Mouse (Mus musculus) midbrain, embryonic 15.5 days (tissue): ENCODE results near the gene Foxi2. TPM values are rescaled to one million over a fixed set of nuclear protein-coding genes. Genes with fewer than 3 reads are reported as not detected.

ENCODE experiments used
- ATAC-seq: fragments of 200-750 bp; cut with Nextera tagmentation; replicated peaks from 2 replicates; pipeline ENCODE4 v1.8.0; 2017; ENCODE audit warnings: moderate TSS enrichment
- H3K27ac ChIP-seq: fragments of 300-500 bp; sonication (generic); 2 replicates; pipeline ENCODE4 v1.5.1; 2015; ENCODE audit warnings: mild to moderate bottlenecking, inconsistent platforms
- H3K27me3 ChIP-seq: fragments of 300-500 bp; sonication (generic); replicated peaks from 2 replicates; pipeline ENCODE4 v1.6.1; 2015; ENCODE audit warnings: inconsistent platforms
- H3K36me3 ChIP-seq: fragments of 300-500 bp; sonication (generic); replicated peaks from 2 replicates; pipeline ENCODE4 v1.6.1; 2015; ENCODE audit warnings: inconsistent platforms
- H3K4me1 ChIP-seq: fragments of 300-500 bp; sonication (generic); 2 replicates; pipeline ENCODE4 v1.6.1; 2015; ENCODE audit warnings: inconsistent platforms
- H3K4me2 ChIP-seq: fragments of 300-500 bp; sonication (generic); 2 replicates; pipeline ENCODE4 v1.6.1; 2015; ENCODE audit warnings: inconsistent platforms, mild to moderate bottlenecking, moderate library complexity
- H3K4me3 ChIP-seq: fragments of 300-500 bp; sonication (generic); 2 replicates; pipeline ENCODE4 v1.5.1; 2015; ENCODE audit warnings: mild to moderate bottlenecking, inconsistent platforms
- H3K9ac ChIP-seq: fragments of 300-500 bp; sonication (generic); 2 replicates; pipeline ENCODE4 v1.6.1; 2015; ENCODE audit warnings: mild to moderate bottlenecking, inconsistent platforms
- H3K9me3 ChIP-seq: fragments of 300-500 bp; sonication (generic); 2 replicates; pipeline ENCODE4 v1.6.1; 2016; ENCODE audit warnings: inconsistent platforms
- WGBS: fragments of 180-500 bp; shearing (Covaris S2); methylation state at CpG from one replicate; pipeline ENCODE4 v1.1.7; 2015; ENCODE audit warnings: mixed read lengths; 5-methylcytosine and 5-hydroxymethylcytosine counted together
- polyA plus RNA-seq: library from polyadenylated mRNA; unstranded; fragments of >200 nt; fragmentation: Nextera tagmentation; extraction: Ambion mirVana; gene quantifications from 2 replicates; pipeline ENCODE4 v1.2.1, GENCODE M21; 2015

Gene Foxi2
- polyA plus RNA-seq, 1 experiment from 2014 or later: 0.06 TPM

DNA sequence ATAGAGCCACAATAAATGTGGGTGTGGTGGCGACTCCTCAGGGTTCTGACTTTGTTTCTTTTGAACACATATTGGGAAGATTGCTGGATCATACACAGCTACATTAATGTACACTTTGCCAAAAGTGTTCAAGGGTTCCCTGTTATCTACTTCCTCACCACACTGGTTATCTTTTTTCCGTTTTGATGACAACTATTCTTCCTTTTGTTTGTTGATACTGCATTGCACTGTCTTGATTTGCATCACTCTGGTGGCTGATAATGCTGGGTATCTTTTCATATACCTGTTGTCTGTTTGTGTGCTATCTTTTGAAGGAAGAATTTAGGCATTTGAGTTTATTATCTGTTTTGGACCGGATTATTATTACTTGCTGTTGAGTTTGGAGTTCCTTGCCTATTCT is 3.3 kb upstream of the Foxi2 start:
- 73% methylated on average over 3 of the region's 3 CpGs for WGBS
- Histone ChIP-seq H3K27me3 (peaks cover 40% of the 10 kb centered on the region), H3K27ac (no peak overlapping the region), H3K4me1 (peaks cover 9% of the 10 kb centered on the region), H3K9me3 (no peaks in the 10 kb centered on the region), H3K36me3 (no peaks in the 10 kb centered on the region), H3K4me3 (no peak overlapping the region), H3K9ac (no peak overlapping the region), H3K4me2 (no peak overlapping the region)
- no peak for ATAC-seq

DNA sequence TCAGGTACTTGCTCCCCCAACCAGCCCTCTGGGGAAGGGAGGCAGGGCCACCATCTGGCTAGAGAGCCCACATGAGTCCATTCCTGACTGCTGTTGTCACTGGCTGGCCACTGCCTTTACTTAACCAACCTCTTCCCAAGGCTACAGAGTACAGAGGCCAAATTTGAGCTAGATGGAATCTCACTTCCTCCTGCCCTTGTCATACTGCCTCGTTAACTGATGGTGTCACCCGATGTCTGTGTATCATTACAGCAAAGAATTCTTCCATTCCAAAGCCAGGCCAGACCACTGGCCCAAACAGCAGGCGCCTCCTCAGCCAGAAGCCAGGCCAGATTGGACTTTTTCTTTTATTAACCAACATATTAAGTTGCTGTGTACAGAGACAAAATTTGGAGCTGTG is 1.6 kb upstream of the Foxi2 start:
- H3K9ac ChIP-seq: no peak overlapping the region
- ATAC-seq: no peak
- H3K27ac ChIP-seq: no peak overlapping the region
- H3K9me3 ChIP-seq: no peaks in the 10 kb centered on the region
- H3K36me3 ChIP-seq: no peaks in the 10 kb centered on the region
- peaks cover 47% of the 10 kb centered on the region for H3K27me3 ChIP-seq
- no peak overlapping the region for H3K4me2 ChIP-seq
- 82% methylated on average over 3 of the region's 3 CpGs for WGBS
- peaks cover 9% of the 10 kb centered on the region for H3K4me1 ChIP-seq
- H3K4me3 ChIP-seq: no peak overlapping the region

DNA sequence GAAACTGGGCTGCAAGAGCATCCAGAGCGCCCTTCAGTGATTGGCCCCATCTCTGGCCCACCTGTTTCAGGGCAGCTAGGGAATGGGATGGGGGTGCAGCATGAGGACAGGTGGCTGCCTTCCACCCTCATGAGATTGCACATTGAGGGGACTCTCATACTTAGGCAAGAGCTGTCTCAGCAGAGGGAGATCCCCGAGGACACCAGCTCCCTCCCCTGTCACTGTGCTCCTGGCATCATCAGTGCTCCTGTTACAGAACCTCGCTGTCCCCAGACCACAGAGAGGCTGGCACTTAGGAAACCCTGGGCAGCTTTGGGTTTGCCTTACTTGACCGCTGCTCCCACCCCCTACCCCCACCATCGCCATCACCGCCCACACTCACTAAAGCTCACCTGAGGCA is 2.2 kb downstream of the Foxi2 start:
- Histone ChIP-seq H3K4me3 (no peak overlapping the region), H3K4me1 (peaks cover 9% of the 10 kb centered on the region), H3K27ac (no peak overlapping the region), H3K36me3 (no peaks in the 10 kb centered on the region), H3K9ac (no peak overlapping the region), H3K9me3 (no peaks in the 10 kb centered on the region), H3K27me3 (peaks cover 47% of the 10 kb centered on the region), H3K4me2 (no peak overlapping the region)
- no peak for ATAC-seq
- WGBS: 71% methylated on average over 6 of the region's 6 CpGs

DNA sequence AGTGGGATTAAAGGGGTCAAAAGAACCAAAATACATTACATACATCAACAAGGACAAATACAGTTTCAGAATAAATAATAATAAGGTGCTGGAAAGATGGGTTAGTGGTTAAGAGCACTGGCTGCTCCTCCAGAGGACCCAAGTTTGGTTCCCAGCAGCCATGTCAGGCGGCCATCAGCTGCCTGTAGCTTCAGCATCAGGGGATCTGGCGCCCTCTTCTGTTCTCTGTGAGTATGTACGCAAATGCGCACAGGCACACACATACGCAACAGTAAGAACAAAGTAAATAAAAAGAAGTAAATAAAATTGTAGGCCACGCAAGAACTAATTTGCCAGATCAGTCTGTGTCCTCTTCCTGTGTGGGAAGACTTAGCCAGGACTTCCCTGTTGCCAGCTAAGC is 18.7 kb downstream of the Foxi2 start:
- 93% methylated on average over 6 of the region's 6 CpGs for WGBS
- Histone ChIP-seq H3K4me2 (no peak overlapping the region), H3K27ac (no peak overlapping the region), H3K4me1 (no peaks in the 10 kb centered on the region), H3K27me3 (no peaks in the 10 kb centered on the region), H3K36me3 (no peaks in the 10 kb centered on the region), H3K4me3 (no peak overlapping the region), H3K9me3 (no peaks in the 10 kb centered on the region), H3K9ac (no peak overlapping the region)
- ATAC-seq: no peak

- Histone ChIP-seq H3K9me3 (no peaks in the 10 kb centered on the region), H3K4me3 (no peak overlapping the region), H3K9ac (no peak overlapping the region), H3K36me3 (no peaks in the 10 kb centered on the region), H3K27ac (no peak overlapping the region), H3K4me1 (no peaks in the 10 kb centered on the region), H3K27me3 (no peaks in the 10 kb centered on the region), H3K4me2 (no peak overlapping the region)
- WGBS: 78% methylated on average over 2 of the region's 2 CpGs
- ATAC-seq: no peak
Measured at GRCm38 (mm10) chr7:135430903-135431302, 20.8 kb downstream of the Foxi2 start.

DNA sequence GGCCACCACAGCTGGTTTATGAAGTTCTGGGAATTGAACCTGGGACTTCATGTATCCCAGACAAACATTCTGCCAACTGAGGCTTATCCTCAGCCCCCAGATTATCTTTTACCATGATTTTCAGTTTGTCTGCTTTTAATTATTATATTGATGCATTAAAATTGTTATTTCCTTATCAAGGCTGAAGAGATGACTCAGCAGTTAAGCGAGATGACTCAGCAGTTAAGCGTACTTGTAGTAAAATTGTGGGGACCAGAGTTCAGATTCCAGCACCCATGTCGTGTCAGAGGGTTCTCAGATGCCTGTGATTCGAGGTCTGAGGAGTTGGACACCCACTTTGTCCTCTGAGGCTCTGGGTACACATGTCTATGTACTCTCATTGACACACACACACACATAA is 33.8 kb downstream of the Foxi2 start:
- Histone ChIP-seq H3K27ac (no peak overlapping the region), H3K36me3 (no peaks in the 10 kb centered on the region), H3K4me1 (peaks cover 3% of the 10 kb centered on the region; the same call in 1 of the 2 replicates), H3K27me3 (no peaks in the 10 kb centered on the region), H3K4me2 (no peak overlapping the region), H3K9me3 (no peaks in the 10 kb centered on the region), H3K9ac (no peak overlapping the region), H3K4me3 (no peak overlapping the region)
- no peak for ATAC-seq
- 87% methylated on average over 4 of the region's 4 CpGs for WGBS

- 85% methylated on average over 3 of the region's 3 CpGs for WGBS
- ATAC-seq: no peak
- Histone ChIP-seq H3K9ac (no peak overlapping the region), H3K27me3 (no peaks in the 10 kb centered on the region), H3K4me2 (no peak overlapping the region), H3K9me3 (no peaks in the 10 kb centered on the region), H3K36me3 (no peaks in the 10 kb centered on the region), H3K4me1 (no peaks in the 10 kb centered on the region), H3K4me3 (no peak overlapping the region), H3K27ac (no peak overlapping the region)
Measured at GRCm38 (mm10) chr7:135451340-135451739, 41.2 kb downstream of the Foxi2 start.

DNA sequence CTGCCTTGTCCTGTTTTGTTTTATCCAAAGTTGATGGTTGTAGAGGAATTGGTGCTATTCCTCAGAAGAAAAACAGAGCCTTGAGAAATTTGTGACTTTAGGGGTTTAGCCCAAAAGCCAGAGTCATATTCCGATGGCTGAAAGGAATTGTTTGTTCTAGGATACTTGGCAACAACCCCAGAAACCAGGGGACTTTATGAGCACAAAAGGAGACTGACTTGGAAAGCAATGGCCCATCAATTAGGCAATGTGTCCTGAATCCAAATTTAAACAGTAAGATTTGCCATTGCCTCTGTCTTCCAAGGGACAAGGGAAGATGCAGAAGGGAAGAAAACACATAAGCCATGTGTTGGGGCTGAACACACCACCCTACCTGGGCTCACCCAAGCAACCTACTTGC is 42.3 kb downstream of the Foxi2 start:
- no peak overlapping the region for H3K27ac ChIP-seq
- ATAC-seq: no peak
- H3K4me3 ChIP-seq: no peak overlapping the region
- no peaks in the 10 kb centered on the region for H3K27me3 ChIP-seq
- H3K4me1 ChIP-seq: no peaks in the 10 kb centered on the region
- no peaks in the 10 kb centered on the region for H3K36me3 ChIP-seq
- H3K9ac ChIP-seq: no peak overlapping the region
- WGBS: 63% methylated on average over 1 of the region's 1 CpGs
- H3K9me3 ChIP-seq: no peaks in the 10 kb centered on the region
- H3K4me2 ChIP-seq: no peak overlapping the region

DNA sequence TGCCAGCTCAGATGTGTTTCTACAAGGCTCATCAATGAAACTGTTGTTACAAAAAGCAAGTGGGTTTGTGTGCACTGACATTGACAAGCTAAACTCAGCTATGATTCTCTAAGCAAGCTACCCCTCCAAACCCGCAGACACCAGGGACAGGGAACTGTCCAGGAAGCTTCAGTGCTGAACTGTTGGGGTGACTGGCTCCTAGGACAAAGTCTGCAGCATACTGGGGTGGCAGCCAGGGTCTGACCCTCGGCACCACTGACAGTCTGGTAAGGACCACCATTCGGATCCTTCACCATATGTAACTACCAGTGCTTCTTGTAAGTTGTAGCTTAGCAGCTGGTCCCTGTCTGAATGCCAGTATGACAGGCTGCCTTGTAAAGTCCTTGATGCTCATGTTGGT is 43.6 kb downstream of the Foxi2 start:
- no peaks in the 10 kb centered on the region for H3K36me3 ChIP-seq
- H3K9ac ChIP-seq: no peak overlapping the region
- no peaks in the 10 kb centered on the region for H3K9me3 ChIP-seq
- no peaks in the 10 kb centered on the region for H3K27me3 ChIP-seq
- 70% methylated on average over 3 of the region's 3 CpGs for WGBS
- H3K4me3 ChIP-seq: no peak overlapping the region
- H3K4me1 ChIP-seq: no peaks in the 10 kb centered on the region
- no peak overlapping the region for H3K27ac ChIP-seq
- no peak overlapping the region for H3K4me2 ChIP-seq
- ATAC-seq: no peak

Other genes starting within 250 kb of the Foxi2 start
- 0.21 and 0.22 TPM in 2 replicates for gene Nps, start 151.6 kb upstream of the Foxi2 start, polyA plus RNA-seq
- not detected in 2 replicates for gene Clrn3, start 118.3 kb downstream of the Foxi2 start, polyA plus RNA-seq
- gene Ptpre, start 127.2 kb downstream of the Foxi2 start, polyA plus RNA-seq: 7.1 and 7.6 TPM in 2 replicates